Mouse (Mus musculus): ENCODE data around the gene Phrf1.

The Phrf1 gene

DNA sequence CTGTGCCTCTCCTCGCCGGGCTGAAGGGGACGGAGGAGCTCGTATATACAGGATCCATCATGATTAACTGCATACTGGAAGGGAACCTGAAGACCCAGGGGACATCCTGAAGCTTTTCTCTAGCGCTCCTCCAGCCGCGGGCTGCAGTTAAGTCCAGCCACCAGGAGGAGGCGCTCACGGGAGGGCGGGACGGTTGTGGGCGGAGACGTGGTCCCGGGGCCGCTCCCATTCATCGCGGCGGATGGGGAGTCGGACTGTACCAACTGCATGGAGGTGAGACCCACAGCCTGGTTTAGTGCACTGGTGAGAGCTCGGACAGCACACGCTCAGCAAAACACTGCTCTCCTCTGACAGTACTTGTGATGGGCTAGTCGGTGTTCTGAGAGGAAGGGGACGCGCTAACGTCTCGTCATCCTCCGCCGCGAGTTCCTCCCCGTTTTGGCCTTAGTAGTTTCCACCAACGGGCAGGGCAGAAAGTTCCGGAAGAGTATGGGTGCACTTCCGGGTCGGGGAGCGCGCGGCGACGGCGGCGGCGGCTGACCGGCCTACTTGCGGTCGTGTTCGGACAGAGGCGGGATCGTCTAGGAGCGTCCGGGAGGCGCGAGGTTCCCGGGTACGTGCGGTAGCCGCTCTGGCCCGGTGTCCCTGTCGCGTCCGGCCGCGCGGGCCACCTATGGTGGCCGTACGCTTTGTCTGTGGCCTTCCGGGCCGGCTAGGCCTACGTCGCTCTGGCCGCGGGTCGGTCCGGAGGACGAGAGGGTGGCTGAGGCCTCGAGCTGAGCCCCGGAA is at the start of gene Phrf1:
Gene Phrf1, plus strand, starts transcription at position 506 of the 789 bp plus-strand sequence.
- DNase-seq (ENCODE audit: low spot score in 2 of 2): peak; percentile 95 to 100

DNA sequence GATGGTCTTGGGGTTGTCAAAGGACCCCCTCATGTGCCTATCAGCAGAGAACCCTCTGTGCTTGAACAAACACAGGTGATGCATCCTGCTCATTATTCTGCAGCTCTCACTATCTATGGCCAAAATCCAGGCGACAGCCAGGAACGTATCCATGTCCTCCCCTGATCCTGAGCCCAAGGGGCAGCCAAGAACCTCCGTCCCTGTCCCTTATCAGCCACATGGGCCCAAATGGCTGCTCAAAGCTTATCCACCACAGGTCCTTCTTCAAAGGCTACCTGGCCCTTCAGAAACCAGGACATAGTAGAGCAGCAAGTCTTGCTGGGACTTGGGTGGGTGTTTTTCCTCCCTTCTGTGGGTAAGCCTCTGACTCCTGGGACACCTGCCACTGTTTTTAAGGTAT is 40.4 kb upstream of the Phrf1 start:
- no peak for DNase-seq (ENCODE audit: low spot score in 2 of 2)

DNA sequence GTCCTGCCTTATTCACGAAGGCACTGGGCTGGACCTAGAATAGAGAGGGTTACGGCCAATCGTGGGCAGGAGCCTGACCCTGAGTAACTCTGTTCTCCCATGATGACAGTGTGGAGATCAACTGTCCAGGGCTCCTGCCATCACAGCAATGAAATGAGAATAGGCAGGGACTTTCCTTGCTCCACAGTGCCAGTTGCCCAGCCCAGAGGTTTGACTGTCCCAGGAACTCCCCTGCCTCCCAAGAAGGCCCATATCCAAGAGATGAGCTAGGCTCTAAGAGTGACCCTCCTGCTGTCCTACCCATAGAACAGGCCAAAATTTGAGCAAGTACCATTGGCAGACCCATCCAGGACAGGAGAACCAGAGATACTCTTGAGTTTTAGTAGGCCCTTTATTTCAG is 39.9 kb upstream of the Phrf1 start:
- DNase-seq (ENCODE audit: low spot score in 2 of 2): peak in 1 of 2 experiments; percentile 53

DNA sequence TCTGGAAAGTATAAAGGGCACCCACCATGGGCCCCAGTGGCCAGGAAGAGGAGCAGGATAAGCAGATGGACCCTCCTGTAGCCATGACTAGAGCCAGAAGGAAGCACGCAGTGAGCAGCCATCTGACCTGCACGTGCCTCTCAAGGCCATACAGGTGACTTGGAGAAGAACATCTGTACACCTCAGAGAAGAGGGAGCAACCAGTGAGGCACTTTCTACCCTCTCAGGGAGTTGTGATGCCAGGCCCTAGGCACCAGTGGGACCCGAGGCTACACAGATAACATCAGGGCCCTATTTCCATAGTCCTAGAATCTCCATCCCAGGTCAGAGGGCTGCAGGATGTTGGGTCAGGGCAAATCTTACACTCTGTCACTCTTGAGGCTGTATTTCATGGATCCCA is 38.4 kb upstream of the Phrf1 start:
- DNase-seq (ENCODE audit: low spot score in 2 of 2): peak in 1 of 2 experiments; percentile 55

DNA sequence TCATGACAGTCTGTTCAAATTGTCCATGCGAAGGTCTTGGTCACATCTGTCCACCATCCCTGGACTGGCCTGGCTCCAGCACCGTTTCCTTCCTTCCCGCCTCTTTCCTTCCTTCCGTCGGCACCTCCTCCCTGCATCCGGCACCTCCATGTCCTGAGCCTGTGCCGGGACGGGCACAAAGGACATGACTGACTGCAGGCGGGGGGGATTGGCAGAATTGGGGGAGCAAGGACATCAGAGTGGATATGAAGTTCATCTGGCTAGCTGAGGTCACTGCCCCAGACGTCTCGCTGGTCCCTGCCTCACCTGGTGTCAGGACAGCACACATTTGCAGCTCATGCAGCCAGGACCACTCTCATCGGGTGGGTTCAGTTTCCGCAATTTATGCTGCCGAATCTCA is 37.5 kb upstream of the Phrf1 start:
- DNase-seq (ENCODE audit: low spot score in 2 of 2): peak in 1 of 2 experiments; percentile 66

DNA sequence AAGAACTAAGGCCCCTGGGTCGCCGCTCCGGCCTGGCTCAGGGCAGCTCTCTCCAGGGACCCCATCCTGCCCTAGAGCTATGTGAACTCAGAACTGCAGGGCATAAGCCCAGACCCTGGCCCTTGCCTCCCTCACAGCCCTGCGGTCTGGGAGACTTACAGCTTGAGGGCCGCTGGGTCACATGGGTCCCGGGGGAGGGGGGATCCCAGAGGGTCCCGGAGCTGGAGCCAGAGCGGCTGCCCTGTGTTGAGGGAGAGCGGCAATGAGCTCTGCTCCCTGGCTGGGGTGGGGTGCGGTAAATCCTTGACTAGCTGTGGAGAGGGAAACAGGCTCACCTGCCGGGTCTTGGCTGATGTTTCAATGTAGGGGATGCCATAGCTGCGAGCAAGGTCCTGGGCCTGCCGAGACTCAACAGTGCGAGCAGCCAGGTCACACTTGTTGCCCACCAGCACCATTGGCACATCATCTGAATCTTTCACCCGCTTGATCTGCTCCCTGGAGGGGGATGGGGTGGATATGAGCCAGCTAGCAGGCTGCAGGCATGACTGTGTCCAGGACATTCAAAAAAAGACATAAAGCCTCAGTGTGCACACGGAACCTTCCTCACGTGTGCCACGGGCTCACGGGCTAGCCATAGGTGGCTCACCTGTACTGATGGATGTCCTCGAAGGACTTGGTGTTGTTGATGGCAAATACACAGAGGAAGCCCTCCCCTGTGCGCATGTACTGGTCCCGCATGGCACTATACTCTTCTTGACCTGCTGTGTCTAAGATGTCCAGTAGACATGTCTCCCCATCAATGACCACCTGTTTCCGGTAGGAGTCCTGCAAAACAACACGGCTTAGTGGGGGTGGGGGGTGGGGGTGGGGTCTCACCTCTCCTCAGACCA is 36.5 kb upstream of the Phrf1 start:
- no peak for DNase-seq (ENCODE audit: low spot score in 2 of 2)

DNA sequence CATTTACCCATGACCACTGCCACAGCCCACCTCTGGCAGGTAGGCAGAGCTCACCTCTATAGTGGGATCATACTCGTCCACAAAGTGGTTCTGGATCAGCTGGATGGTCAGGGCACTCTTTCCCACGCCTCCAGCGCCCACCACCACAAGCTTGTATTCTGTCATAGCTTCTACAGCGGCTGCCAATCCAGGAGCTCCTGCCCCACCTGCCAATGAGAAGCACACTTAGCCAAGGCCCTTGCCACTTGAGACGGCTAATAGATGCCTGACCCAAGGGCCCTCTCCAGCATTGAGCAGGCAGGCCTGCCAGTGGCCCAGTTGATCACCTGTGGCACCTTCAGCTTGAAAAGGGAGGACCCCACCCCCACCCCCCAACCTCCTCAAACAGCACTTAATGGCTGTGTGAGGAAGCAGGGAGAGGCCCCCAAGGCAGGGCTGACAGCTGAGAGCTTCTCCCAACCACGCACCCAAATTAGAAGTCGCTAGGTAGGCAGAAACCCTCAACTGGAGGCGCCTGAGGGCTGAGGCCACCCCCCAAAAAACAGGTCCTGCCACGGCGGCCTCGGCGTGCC is 35.7 kb upstream of the Phrf1 start:
- DNase-seq (ENCODE audit: low spot score in 2 of 2): peak in 1 of 2 experiments; percentile 70

DNA sequence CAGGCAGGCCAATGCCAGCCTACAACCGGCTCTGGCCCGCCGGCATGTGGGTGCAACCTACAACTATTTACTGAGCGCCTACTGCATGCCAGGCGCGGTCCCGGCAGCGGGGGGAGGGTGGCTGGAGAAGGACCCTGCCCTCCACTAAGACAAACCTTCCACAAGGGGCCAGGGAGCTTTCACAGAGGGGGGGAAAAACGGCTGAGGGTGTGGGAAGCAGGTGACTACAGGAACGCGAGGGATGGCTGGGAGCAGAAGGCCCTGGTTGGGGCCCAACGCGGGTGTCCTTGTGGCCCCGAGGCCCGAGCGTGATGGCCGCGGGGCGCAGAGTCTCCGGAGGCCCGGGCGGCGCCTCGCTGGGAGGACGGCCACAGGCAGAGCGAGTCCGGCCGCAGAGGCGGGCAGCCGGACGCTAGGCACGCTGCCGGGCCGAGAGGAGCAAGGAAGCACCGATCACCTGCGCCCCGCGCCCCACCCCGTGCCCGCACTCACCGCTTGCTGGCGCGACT is 35.2 kb upstream of the Phrf1 start:
- DNase-seq (ENCODE audit: low spot score in 2 of 2): peak; percentile 40 to 81

DNA sequence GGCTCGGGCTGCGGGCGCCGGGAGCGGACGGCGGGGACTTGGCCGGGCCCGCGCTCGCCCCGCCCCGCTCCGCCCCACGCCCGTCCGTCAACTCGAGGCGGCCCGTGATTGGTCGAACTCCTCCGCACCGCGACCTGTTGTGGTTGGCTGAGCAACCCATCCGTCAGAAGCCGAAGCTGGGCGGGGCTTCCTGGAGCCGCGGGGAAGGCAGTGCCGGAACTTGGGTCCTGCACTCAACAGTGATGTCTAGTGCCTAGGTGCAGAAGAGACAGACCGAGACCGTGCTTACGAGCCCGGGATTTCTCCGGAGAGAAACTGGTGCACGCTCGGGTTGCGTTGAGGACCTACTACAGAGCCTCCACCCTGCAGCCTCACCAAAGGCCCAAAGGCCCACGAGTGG is 34.6 kb upstream of the Phrf1 start, which contains the start of the genes Hras and Lrrc56:
Gene Hras, minus strand, starts transcription at position 58 of the 400 bp plus-strand sequence.
Gene Lrrc56, plus strand, starts transcription at position 210 of the 400 bp plus-strand sequence.
- peak; percentile 99 for DNase-seq (ENCODE audit: low spot score in 2 of 2)

DNA sequence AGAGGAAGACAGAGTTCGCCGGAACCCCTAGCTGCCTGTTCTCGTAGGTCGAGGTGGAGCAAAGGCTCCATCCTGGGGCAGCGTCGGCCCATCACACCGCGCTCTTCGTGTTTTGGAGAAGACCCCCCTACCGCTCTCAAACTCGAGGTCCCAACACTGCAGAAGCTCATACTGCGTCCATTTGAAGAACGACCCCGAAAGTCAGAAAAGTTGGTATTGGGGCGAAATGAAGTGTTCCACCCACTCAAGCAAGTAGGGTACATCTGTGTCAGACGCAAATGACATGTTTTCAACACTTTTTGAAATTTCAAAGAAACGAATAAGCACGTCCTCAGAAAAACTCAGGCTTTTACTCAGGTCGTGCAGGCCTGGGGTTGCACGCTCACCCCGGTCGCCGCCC is 34.2 kb upstream of the Phrf1 start:
- no peak for DNase-seq (ENCODE audit: low spot score in 2 of 2)

DNA sequence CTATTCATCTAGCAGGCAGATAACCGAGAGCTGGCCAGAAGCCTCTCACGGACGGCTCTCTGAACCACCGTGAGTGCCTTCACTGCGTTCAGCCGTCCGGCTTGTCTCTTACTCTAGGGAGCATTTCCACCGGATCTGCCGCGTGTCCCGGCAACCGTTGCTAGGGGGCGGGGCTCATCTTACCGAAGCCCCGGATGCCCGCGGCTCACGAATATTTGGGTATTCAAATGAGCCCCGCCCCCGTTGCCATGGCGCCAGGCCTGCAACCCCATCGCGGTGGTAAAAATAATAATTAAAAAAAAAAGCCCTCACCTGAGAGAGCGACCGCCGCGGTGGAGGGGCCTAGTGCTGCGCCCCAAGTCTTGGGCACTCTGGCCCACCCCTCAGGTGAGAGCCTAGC is 33.8 kb upstream of the Phrf1 start:
- peak; percentile 95 to 97 for DNase-seq (ENCODE audit: low spot score in 2 of 2)

DNA sequence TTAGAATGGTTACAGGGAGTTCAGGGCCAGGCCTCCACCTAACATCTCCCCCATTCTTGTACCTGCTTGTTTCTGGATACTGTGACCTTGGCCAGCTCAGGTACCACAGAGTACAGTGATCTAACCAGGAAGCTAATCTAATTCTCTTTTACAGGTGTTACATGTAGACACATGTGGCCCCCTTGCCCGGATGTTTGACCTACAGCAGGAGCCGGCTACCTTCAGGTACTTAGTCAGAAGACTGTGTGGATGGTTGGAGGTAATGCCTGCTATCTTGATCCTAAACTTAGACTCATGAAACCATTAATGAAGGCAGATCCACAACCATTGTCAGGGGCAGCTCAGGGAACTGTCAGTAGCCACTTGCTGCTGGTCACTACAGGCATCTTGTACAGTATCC is 32.8 kb upstream of the Phrf1 start:
- peak in 1 of 2 experiments; percentile 56 for DNase-seq (ENCODE audit: low spot score in 2 of 2)

DNA sequence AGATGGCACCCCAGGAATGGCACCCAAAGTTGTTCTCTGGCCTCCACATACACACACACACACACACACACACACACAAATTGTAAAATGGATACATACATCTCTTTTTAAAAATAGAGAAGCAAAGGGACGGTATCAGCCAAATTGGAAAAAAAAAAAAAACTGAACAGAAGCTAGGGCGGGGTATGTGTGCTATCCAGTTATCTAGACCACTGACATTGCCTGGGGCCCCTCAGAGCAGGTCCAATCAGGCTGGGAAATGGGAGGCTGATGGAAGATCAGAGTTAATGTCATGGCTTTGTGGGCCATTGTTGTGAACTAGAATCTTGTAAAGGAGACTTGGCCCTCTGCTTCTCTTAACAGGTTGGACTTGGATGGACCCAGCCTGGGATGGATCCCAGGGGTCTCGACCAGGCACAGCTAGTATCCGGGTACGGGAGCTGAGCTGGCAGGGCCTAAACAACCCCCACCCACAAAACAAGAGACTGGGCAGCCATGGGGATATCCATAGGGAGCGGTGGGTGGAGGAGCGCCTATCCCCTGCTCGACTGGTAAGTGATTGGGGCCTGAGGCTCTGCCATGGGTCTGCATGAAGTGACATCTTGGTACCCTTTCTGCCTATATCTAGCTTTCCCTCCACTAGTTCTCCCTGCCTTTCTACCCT is 31.8 kb upstream of the Phrf1 start:
- DNase-seq (ENCODE audit: low spot score in 2 of 2): peak in 1 of 2 experiments; percentile 59

DNA sequence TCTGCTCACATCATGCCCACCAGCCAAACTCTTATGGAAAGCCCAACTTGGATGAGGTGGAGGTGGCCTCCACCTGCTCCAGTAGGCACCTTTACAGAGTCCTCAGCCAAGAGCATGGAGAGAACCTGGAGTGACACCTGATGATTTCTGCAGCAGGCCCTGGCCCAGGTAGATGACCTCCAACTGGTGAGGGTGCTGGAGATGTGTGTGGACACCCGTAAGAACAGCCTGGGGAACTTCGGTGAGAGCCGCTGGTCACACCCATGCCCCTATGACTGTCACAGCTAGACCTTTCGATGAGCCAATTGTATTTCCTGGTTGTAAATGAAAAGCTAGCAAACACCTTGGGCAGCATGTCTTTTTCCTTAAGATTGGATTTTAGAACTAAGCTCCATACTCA is 30.5 kb upstream of the Phrf1 start:
- DNase-seq (ENCODE audit: low spot score in 2 of 2): peak in 1 of 2 experiments; percentile 58

DNA sequence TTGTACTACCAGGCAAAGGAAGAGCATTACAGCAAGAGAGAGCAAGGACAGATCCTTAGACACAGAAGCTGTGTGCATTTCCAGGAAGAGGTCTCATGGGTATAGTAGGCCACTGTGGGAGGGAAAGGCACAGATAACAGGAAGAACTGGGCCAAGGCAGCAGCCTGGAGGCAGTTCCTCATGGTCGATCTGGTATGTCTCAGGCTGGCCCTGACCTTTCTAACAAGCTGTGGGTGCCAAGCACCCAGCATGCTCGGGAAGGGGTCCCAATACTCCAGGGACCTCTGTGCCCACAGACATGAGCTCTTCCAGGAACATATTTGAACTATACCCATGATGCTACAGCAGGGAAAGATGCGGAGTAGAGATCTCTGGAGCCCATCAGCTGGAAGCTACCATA is 24.0 kb upstream of the Phrf1 start:
- DNase-seq (ENCODE audit: low spot score in 2 of 2): no peak

DNA sequence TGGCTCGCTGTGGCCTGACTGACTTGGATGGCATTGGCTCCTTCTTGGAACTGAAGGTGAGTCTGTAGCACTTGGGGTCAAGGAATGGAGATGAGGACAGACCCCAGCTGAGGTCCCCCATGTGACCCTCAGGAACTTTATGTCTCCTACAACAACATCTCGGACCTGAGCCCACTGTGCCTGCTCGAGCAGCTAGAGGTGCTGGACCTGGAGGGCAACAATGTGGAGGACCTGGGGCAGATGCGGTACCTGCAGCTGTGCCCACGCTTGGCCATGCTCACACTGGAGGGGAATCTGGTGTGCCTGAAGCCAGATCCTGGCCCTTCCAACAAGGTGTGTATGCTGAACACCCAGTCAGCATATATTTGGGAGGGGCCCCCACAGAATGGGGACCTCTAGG is 23.1 kb upstream of the Phrf1 start:
- peak in 1 of 2 experiments; percentile 62 for DNase-seq (ENCODE audit: low spot score in 2 of 2)

DNA sequence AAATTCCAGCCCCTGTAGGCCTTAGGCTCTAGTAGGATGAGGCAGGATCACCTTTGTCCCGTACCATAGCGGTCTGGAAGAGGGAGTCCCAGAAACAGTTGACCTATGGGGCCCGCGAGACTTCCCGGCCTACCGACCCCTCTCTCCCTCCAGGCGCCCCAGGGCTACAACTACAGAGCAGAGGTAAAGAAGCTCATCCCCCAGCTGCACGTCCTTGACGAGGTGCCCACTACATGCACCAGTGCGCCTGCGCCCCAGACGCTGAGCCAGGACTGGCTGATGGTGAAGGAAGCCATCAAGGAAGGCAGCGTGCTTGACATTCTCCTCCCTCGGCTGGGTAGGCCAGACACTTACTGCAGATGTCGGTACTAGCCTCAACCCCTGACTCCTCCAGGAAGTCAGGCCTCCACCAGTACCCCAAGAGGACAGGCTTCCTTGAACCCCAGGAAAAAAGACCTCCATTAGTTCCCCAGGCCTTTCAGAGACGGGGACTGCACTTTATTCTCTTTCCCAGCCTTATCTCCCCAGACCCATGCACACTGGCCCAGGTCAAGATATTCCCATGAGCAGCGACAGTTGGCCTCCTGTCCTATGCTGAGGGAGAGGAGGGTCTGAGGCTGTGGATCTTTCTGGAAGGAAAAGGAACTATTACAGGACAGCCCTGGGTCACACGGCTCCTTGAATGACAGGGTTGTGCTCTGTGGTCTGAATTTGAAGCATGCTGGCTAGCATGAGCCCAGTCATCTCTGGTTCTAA is 22.2 kb upstream of the Phrf1 start:
- DNase-seq (ENCODE audit: low spot score in 2 of 2): peak in 1 of 2 experiments; percentile 65

DNA sequence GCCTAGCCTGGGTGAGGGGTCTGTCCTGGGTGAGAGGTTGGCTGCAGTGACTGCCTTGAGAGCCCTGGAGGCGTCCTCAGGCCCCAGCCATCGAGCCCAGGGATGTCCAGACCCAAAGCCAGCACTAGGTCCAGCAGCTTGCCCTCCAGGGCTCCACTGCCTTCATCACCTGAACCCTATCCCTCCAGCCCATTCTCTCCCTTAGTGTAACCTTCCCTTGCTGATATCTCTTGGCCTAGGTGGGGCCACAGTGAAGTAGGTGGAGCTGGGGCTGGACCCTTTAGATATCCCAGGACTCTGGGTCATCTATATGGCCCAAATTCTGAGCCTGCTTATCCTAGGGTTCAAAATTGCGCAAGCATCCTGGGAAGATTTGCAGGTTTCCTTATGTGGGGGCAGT is 19.1 kb upstream of the Phrf1 start:
- peak in 1 of 2 experiments; percentile 72 for DNase-seq (ENCODE audit: low spot score in 2 of 2)

DNA sequence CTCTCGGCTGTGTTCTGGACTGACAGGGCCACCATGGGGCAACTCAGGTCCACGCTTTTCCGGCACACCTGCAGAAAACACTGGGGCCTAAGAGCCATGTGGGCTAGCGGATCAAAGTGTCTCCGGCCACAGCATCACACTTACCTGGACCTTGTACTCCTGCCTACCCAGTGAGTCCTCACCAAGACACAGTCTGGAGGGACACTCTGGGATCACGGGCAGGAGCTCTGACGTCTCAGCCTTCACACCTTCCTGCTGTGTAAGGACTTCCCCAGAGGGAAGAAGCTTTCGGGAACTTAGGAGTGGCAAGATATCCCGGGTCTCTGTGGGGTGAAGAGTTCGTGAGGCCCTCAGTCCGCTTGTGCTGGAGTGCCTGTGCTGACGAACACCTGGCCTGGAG is 18.4 kb upstream of the Phrf1 start:
- peak in 1 of 2 experiments; percentile 62 for DNase-seq (ENCODE audit: low spot score in 2 of 2)

DNA sequence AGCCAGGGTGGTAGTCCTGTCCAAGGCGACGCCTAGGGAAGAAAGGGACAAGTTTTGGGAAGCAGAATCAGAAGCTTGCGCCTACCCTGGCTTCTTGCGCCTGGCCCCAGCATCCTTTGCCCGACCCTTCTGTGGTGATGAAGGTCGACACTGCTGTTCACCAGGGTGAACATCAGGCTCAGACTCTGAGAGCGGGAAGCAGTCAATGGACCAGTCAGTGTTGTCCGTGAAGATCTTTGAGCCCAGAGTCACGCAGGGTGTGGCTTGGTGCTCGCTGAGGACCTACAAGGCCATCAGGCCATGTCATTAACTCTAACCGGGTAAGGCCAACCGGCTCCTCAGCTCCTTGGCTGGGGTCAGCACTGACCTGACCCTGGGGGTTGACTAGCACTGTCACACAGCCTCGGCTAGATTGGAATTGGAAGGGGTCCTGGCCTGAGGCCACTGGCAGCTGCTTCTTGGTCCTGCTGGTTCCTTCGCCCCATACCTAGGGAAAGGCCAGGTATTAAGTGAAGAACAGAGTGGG is 17.9 kb upstream of the Phrf1 start:
- peak in 1 of 2 experiments; percentile 64 for DNase-seq (ENCODE audit: low spot score in 2 of 2)
